Mouse (Mus musculus): ENCODE data around the gene Stk32b.

- TF ChIP-seq CTCF (conservative IDR thresholded peaks at IDR 0.05; ENCODE audit: insufficient read depth, insufficient read length, low read depth, low read length), result no peak
- no peak for TF ChIP-seq POLR2A (IDR thresholded peaks at IDR 0.05; ENCODE audit: low read depth, low read length)
These were observed 274.2 kb downstream of the Stk32b start for GRCm38 (mm10) chr5:37442767-37443166.
